Mouse (Mus musculus) heart, embryonic 16.5 days (tissue): ENCODE data around the gene Vps37d. TPM values are rescaled to one million over a fixed set of nuclear protein-coding genes. Genes with fewer than 3 reads are reported as not detected.

Source experiments
- ATAC-seq: fragments of 200-750 bp; cut with Nextera tagmentation; replicated peaks from 2 replicates; pipeline ENCODE4 v1.8.0; 2017; ENCODE audit warnings: moderate number of reproducible peaks; ENCODE audit not compliant: insufficient read depth, low FRiP score; ENCODE audit errors: extremely low read depth
- H3K27ac ChIP-seq: fragments of 300-500 bp; sonication (generic); 2 replicates; pipeline ENCODE4 v1.5.1; 2014; ENCODE audit warnings: mild to moderate bottlenecking, low read length, control low read depth, moderate library complexity
- H3K27me3 ChIP-seq: fragments of 300-500 bp; sonication (generic); 2 replicates; pipeline ENCODE4 v1.6.1; 2014; ENCODE audit warnings: low read length, mixed read lengths; ENCODE audit not compliant: control insufficient read depth, insufficient read depth
- H3K36me3 ChIP-seq: fragments of 300-500 bp; sonication (generic); 2 replicates; pipeline ENCODE4 v1.6.1; 2014; ENCODE audit not compliant: control insufficient read depth, insufficient read depth
- H3K4me1 ChIP-seq: fragments of 300-500 bp; sonication (generic); 2 replicates; pipeline ENCODE4 v1.6.1; 2014; ENCODE audit warnings: low read length, mixed read lengths; ENCODE audit not compliant: control insufficient read depth, insufficient read depth
- H3K4me2 ChIP-seq: fragments of 300-500 bp; sonication (generic); 2 replicates; pipeline ENCODE4 v1.6.1; 2014; ENCODE audit warnings: low read depth, mild to moderate bottlenecking, control low read depth, low read length
- H3K4me3 ChIP-seq: fragments of 300-500 bp; sonication (generic); 2 replicates; pipeline ENCODE4 v1.5.1; 2014; ENCODE audit warnings: mild to moderate bottlenecking, control low read depth, low read length
- H3K9ac ChIP-seq: fragments of 300-500 bp; sonication (generic); 2 replicates; pipeline ENCODE4 v1.6.1; 2014; ENCODE audit warnings: low read length, control low read depth
- H3K9me3 ChIP-seq: fragments of 300-500 bp; sonication (generic); replicated peaks from 2 replicates; pipeline ENCODE4 v1.6.1; 2016; ENCODE audit warnings: low read length; ENCODE audit not compliant: control insufficient read depth
- whole genome bisulfite sequencing: fragments of 180-500 bp; shearing (Covaris S2); extraction: QIAGEN DNeasy Blood & Tissue Kit; methylation state at CpG from one replicate; pipeline ENCODE4 v1.1.7; 2014; 5-methylcytosine and 5-hydroxymethylcytosine counted together
- polyA plus RNA-seq: library from polyadenylated mRNA; unstranded; fragments of >200 nt; fragmentation: Nextera tagmentation; extraction: Ambion mirVana; gene quantifications from 2 replicates; pipeline ENCODE4 v1.2.1, GENCODE M21; 2015

Vps37d gene
- polyA plus RNA-seq, 1 experiment from 2014 or later = 1.8 TPM

GRCm38 (mm10) chr5:135109017-135109416 lies 31.0 kb upstream of the Vps37d start:
- H3K27me3 ChIP-seq = peaks cover 22% of the 10 kb centered on the region
- no peak overlapping the region for H3K27ac ChIP-seq
- H3K4me3 ChIP-seq = no peak overlapping the region
- WGBS = 71% methylated on average over 6 of the region's 6 CpGs
- no peak overlapping the region for H3K4me2 ChIP-seq
- no peak for ATAC-seq
- H3K4me1 ChIP-seq = peaks cover 8% of the 10 kb centered on the region
- H3K9ac ChIP-seq = no peak overlapping the region
- no peaks in the 10 kb centered on the region for H3K36me3 ChIP-seq
- H3K9me3 ChIP-seq = no peaks in the 10 kb centered on the region

GRCm38 (mm10) chr5:135107521-135108501 lies 29.7 kb upstream of the Vps37d start:
- H3K36me3 ChIP-seq = no peaks in the 10 kb centered on the region
- 0 out of 2 replicates have a peak, but pooled peaks have one; percentile 42 for ATAC-seq
- H3K4me2 ChIP-seq = peak overlapping the region; percentile 87
- H3K9ac ChIP-seq = peak overlapping the region; percentile 35
- H3K27me3 ChIP-seq = peaks cover 22% of the 10 kb centered on the region
- H3K9me3 ChIP-seq = no peaks in the 10 kb centered on the region
- no peak overlapping the region for H3K27ac ChIP-seq
- H3K4me1 ChIP-seq = peaks cover 8% of the 10 kb centered on the region
- 11% methylated on average over 40 of the region's 40 CpGs for WGBS
- H3K4me3 ChIP-seq = peak overlapping the region; percentile 52

- Histone ChIP-seq H3K4me3 (peak overlapping the region; percentile 52), H3K27ac (no peak overlapping the region), H3K4me2 (peak overlapping the region; percentile 87), H3K4me1 (peaks cover 8% of the 10 kb centered on the region), H3K9me3 (no peaks in the 10 kb centered on the region), H3K27me3 (peaks cover 22% of the 10 kb centered on the region), H3K36me3 (no peaks in the 10 kb centered on the region), H3K9ac (peak overlapping the region; percentile 72)
- peak; percentile 83 for ATAC-seq
- under 1% methylated on average over 48 of the region's 48 CpGs for WGBS
These were observed 28.7 kb upstream of the Vps37d start for GRCm38 (mm10) chr5:135106758-135107256.

GRCm38 (mm10) chr5:135103999-135104660 lies 26.1 kb upstream of the Vps37d start:
- 54% methylated on average over 11 of the region's 11 CpGs for WGBS
- no peaks in the 10 kb centered on the region for H3K36me3 ChIP-seq
- peaks cover 8% of the 10 kb centered on the region for H3K4me1 ChIP-seq
- ATAC-seq = no peak
- no peaks in the 10 kb centered on the region for H3K9me3 ChIP-seq
- no peak overlapping the region for H3K27ac ChIP-seq
- peaks cover 22% of the 10 kb centered on the region for H3K27me3 ChIP-seq
- no peak overlapping the region for H3K4me3 ChIP-seq
- H3K4me2 ChIP-seq = no peak overlapping the region
- H3K9ac ChIP-seq = no peak overlapping the region

GRCm38 (mm10) chr5:135100981-135101380 lies 22.9 kb upstream of the Vps37d start:
- Histone ChIP-seq H3K27ac (no peak overlapping the region), H3K9ac (no peak overlapping the region), H3K4me3 (no peak overlapping the region), H3K4me1 (no peaks in the 10 kb centered on the region), H3K4me2 (no peak overlapping the region), H3K36me3 (no peaks in the 10 kb centered on the region), H3K9me3 (no peaks in the 10 kb centered on the region), H3K27me3 (peaks cover 8% of the 10 kb centered on the region)
- no peak for ATAC-seq
- WGBS = 51% methylated on average over 1 of the region's 1 CpGs

- no peaks in the 10 kb centered on the region for H3K4me1 ChIP-seq
- WGBS = 2% methylated on average over 39 of the region's 39 CpGs
- peaks cover 45% of the 10 kb centered on the region for H3K27me3 ChIP-seq
- no peak for ATAC-seq
- H3K27ac ChIP-seq = no peak within 1 kb of the TSS
- H3K4me3 ChIP-seq = no peak within 1 kb of the TSS; the same call in 1 of the 2 replicates
- H3K9ac ChIP-seq = no peak within 1 kb of the TSS
- peak within 1 kb of the TSS; percentile 42; the same call in 1 of the 2 replicates for H3K4me2 ChIP-seq
- no peaks in the 10 kb centered on the region for H3K9me3 ChIP-seq
- H3K36me3 ChIP-seq = no peaks in the 10 kb centered on the region
These were observed 11.6 kb upstream of the Vps37d start, which contains the start of gene Mlxipl for GRCm38 (mm10) chr5:135089653-135090052. Mlxipl (plus strand) TSS chr5:135089890.

GRCm38 (mm10) chr5:135086871-135087270 lies 8.8 kb upstream of the Vps37d start:
- Histone ChIP-seq H3K4me1 (no peaks in the 10 kb centered on the region), H3K9ac (no peak overlapping the region), H3K9me3 (no peaks in the 10 kb centered on the region), H3K27me3 (peaks cover 44% of the 10 kb centered on the region), H3K4me2 (no peak overlapping the region), H3K4me3 (no peak overlapping the region), H3K36me3 (no peaks in the 10 kb centered on the region), H3K27ac (no peak overlapping the region)
- no peak for ATAC-seq
- WGBS = 49% methylated on average over 4 of the region's 4 CpGs

GRCm38 (mm10) chr5:135080539-135080938 lies 2.5 kb upstream of the Vps37d start:
- no peaks in the 10 kb centered on the region for H3K9me3 ChIP-seq
- no peak for ATAC-seq
- WGBS = 80% methylated on average over 5 of the region's 5 CpGs
- no peak overlapping the region for H3K4me3 ChIP-seq
- peaks cover 13% of the 10 kb centered on the region for H3K27me3 ChIP-seq
- H3K9ac ChIP-seq = no peak overlapping the region
- no peaks in the 10 kb centered on the region for H3K36me3 ChIP-seq
- no peaks in the 10 kb centered on the region for H3K4me1 ChIP-seq
- H3K27ac ChIP-seq = no peak overlapping the region
- no peak overlapping the region for H3K4me2 ChIP-seq
